Mouse (Mus musculus): ENCODE results near the gene A4galt. TPM values are rescaled to one million over a fixed set of nuclear protein-coding genes. Genes with fewer than 3 reads are reported as not detected.

A4galt gene
- polyA plus RNA-seq, 1 experiment = not detected

- Histone ChIP-seq H3K9me3 (ENCODE audit: control insufficient read depth, low read length) (peaks cover 12% of the 10 kb centered on the region), H3K4me1 (ENCODE audit: control insufficient read depth) (no peaks in the 10 kb centered on the region), H3K4me3 (replicated peaks) (no peak overlapping the region), H3K27me3 (ENCODE audit: control insufficient read depth) (peaks cover under 1% of the 10 kb centered on the region), H3K36me3 (ENCODE audit: control insufficient read depth) (no peaks in the 10 kb centered on the region)
- TF ChIP-seq TAL1 (IDR thresholded peaks at IDR 0.05; ENCODE audit: low read length) (no peak), GATA1 (IDR thresholded peaks at IDR 0.05; ENCODE audit: low read length) (no peak)
Measured at GRCm38 (mm10) chr15:83193413-83193812, 58.2 kb downstream of the A4galt start.

- Histone ChIP-seq H3K27me3 (ENCODE audit: control insufficient read depth) (peaks cover 8% of the 10 kb centered on the region), H3K4me1 (ENCODE audit: control insufficient read depth) (peaks cover 16% of the 10 kb centered on the region), H3K4me3 (replicated peaks) (no peak overlapping the region), H3K9me3 (ENCODE audit: control insufficient read depth, low read length) (no peaks in the 10 kb centered on the region), H3K36me3 (ENCODE audit: control insufficient read depth) (peaks cover 3% of the 10 kb centered on the region)
- TF ChIP-seq TAL1 (IDR thresholded peaks at IDR 0.05; ENCODE audit: low read length) (no peak), GATA1 (IDR thresholded peaks at IDR 0.05; ENCODE audit: low read length) (no peak)
Measured at GRCm38 (mm10) chr15:83182351-83182750, 69.2 kb downstream of the A4galt start.

- Histone ChIP-seq H3K4me1 (ENCODE audit: control insufficient read depth) (peaks cover 16% of the 10 kb centered on the region), H3K9me3 (ENCODE audit: control insufficient read depth, low read length) (no peaks in the 10 kb centered on the region), H3K36me3 (ENCODE audit: control insufficient read depth) (peaks cover 3% of the 10 kb centered on the region), H3K4me3 (replicated peaks) (no peak overlapping the region), H3K27me3 (ENCODE audit: control insufficient read depth) (peaks cover 8% of the 10 kb centered on the region)
- TF ChIP-seq TAL1 (IDR thresholded peaks at IDR 0.05; ENCODE audit: low read length) (no peak), GATA1 (IDR thresholded peaks at IDR 0.05; ENCODE audit: low read length) (no peak)
Measured at GRCm38 (mm10) chr15:83181800-83182330, 69.7 kb downstream of the A4galt start.

- TF ChIP-seq TAL1 (IDR thresholded peaks at IDR 0.05; ENCODE audit: low read length) (no peak), GATA1 (IDR thresholded peaks at IDR 0.05; ENCODE audit: low read length) (no peak)
- no peak overlapping the region for H3K4me3 ChIP-seq (replicated peaks)
- H3K4me1 ChIP-seq (ENCODE audit: control insufficient read depth) = peaks cover 25% of the 10 kb centered on the region
- H3K27me3 ChIP-seq (ENCODE audit: control insufficient read depth) = no peaks in the 10 kb centered on the region
- no peaks in the 10 kb centered on the region for H3K9me3 ChIP-seq (ENCODE audit: control insufficient read depth, low read length)
- H3K36me3 ChIP-seq (ENCODE audit: control insufficient read depth) = peaks cover 15% of the 10 kb centered on the region
Measured at GRCm38 (mm10) chr15:83180004-83180403, 71.6 kb downstream of the A4galt start.

Other genes starting within 250 kb of the A4galt start
- gene Nfam1, start 218.5 kb downstream of the A4galt start, polyA plus RNA-seq (2012) = 0.04 and 0.05 TPM in 2 replicates
- gene Serhl, start 162.3 kb downstream of the A4galt start, polyA plus RNA-seq (2012) = 0.07 and 0.31 TPM in 2 replicates
- 3.3 and 5.1 TPM in 2 replicates for gene Rrp7a, start 129.0 kb downstream of the A4galt start, polyA plus RNA-seq (2012)
- 7.8 and 8.4 TPM in 2 replicates for gene Poldip3, start 102.4 kb downstream of the A4galt start, polyA plus RNA-seq (2012)
- gene Cyb5r3, start 79.2 kb downstream of the A4galt start, polyA plus RNA-seq (2012) = 42.0 and 57.2 TPM in 2 replicates
- gene Arfgap3, start 98.5 kb upstream of the A4galt start, polyA plus RNA-seq (2012) = 2.4 and 3.3 TPM in 2 replicates
- 8.8 and 13.2 TPM in 2 replicates for gene Pacsin2, start 212.8 kb upstream of the A4galt start, polyA plus RNA-seq (2012)

Measured in erythroblast, embryonic 14.5 days (primary cell).